In genomic region chr12:41483593-41484451, GRCm38 (mm10) we compare ENCODE assay signal across 8 mouse cellular contexts. TPM values are rescaled to one million over a fixed set of nuclear protein-coding genes. Genes with fewer than 3 reads are reported as not detected.
DNase-seq lines count a peak whose midpoint lies in the region; ATAC-seq and TF ChIP-seq lines count a peak whose summit lies in the region.

No protein-coding gene starts in this region.

- peaks cover 18% of the 10 kb centered on the region for H3K27me3 ChIP-seq in kidney, embryonic 15.5 days
- H3K27me3 ChIP-seq in forebrain, embryonic 11.5 days (ENCODE audit: control insufficient read depth, insufficient read depth, low read length) = no peaks in the 10 kb centered on the region
- H3K27me3 ChIP-seq in midbrain, embryonic 15.5 days (replicated peaks) = no peaks in the 10 kb centered on the region

- H3K36me3 ChIP-seq in kidney, embryonic 15.5 days = no peaks in the 10 kb centered on the region
- no peaks in the 10 kb centered on the region for H3K36me3 ChIP-seq in forebrain, embryonic 11.5 days (ENCODE audit: control insufficient read depth, insufficient read depth, low read length)
- no peaks in the 10 kb centered on the region for H3K36me3 ChIP-seq in midbrain, embryonic 15.5 days (replicated peaks)

- TF ChIP-seq CTCF in brain, embryonic 14.5 days (IDR thresholded peaks at IDR 0.05; ENCODE audit: borderline replicate concordance, extremely low read depth, insufficient read depth, insufficient read length) = no peak

- WGBS in kidney, embryonic 15.5 days = 10% methylated on average over 23 of the region's 23 CpGs
- WGBS in forebrain, embryonic 11.5 days = 54% methylated on average over 23 of the region's 23 CpGs
- 18% methylated on average over 23 of the region's 23 CpGs for WGBS in midbrain, embryonic 15.5 days

- no peak overlapping the region for H3K9ac ChIP-seq in kidney, embryonic 15.5 days
- peak overlapping the region; percentile 62 for H3K9ac ChIP-seq in forebrain, embryonic 11.5 days (ENCODE audit: low read length)
- H3K9ac ChIP-seq in midbrain, embryonic 15.5 days = peak overlapping the region; percentile 68

- TF ChIP-seq POLR2A in brain, embryonic 14.5 days (IDR thresholded peaks at IDR 0.05; ENCODE audit: borderline replicate concordance, extremely low read depth, insufficient read depth, insufficient read length, poor library complexity, severe bottlenecking) = no peak

- ATAC-seq in kidney, embryonic 15.5 days (replicated peaks; ENCODE audit: low FRiP score) = no peak
- no peak; the same call in 1 of the 2 replicates for ATAC-seq in forebrain, embryonic 11.5 days (replicated peaks; ENCODE audit: low FRiP score)
- ATAC-seq in midbrain, embryonic 15.5 days (replicated peaks) = no peak

- H3K4me2 ChIP-seq in kidney, embryonic 15.5 days = peak overlapping the region; percentile 58
- H3K4me2 ChIP-seq in forebrain, embryonic 11.5 days (ENCODE audit: low read depth, low read length, severe bottlenecking) = peak overlapping the region; percentile 55
- H3K4me2 ChIP-seq in midbrain, embryonic 15.5 days = peak overlapping the region; percentile 54

- no peaks in the 10 kb centered on the region for H3K9me3 ChIP-seq in kidney, embryonic 15.5 days (replicated peaks)
- no peaks in the 10 kb centered on the region for H3K9me3 ChIP-seq in forebrain, embryonic 11.5 days (ENCODE audit: control insufficient read depth, low read length)
- H3K9me3 ChIP-seq in midbrain, embryonic 15.5 days = no peaks in the 10 kb centered on the region

- DNase-seq in kidney, adult 18-20 months = no peak
- peak; percentile 86 for DNase-seq in brain, embryonic 14.5 days (ENCODE audit: low read depth)
- no peak for DNase-seq in forebrain, embryonic 11.5 days (ENCODE audit: low spot score)
- DNase-seq in layer of hippocampus, adult 9-11 months = peak; percentile 13
- no peak for DNase-seq in ovary, postnatal 14 days (ENCODE audit: low spot score)
- no peak for DNase-seq in urinary bladder, postnatal 14 days (ENCODE audit: low spot score)

- H3K4me1 ChIP-seq in kidney, embryonic 15.5 days = peaks cover 23% of the 10 kb centered on the region
- peaks cover 12% of the 10 kb centered on the region for H3K4me1 ChIP-seq in forebrain, embryonic 11.5 days (replicated peaks; ENCODE audit: control insufficient read depth, insufficient read depth, low read length)
- peaks cover 24% of the 10 kb centered on the region for H3K4me1 ChIP-seq in midbrain, embryonic 15.5 days

- peak overlapping the region; percentile 40 for H3K4me3 ChIP-seq in kidney, embryonic 15.5 days (replicated peaks)
- peak overlapping the region; percentile 28 for H3K4me3 ChIP-seq in forebrain, embryonic 11.5 days (ENCODE audit: low read depth, low read length)
- peak overlapping the region; percentile 53 for H3K4me3 ChIP-seq in midbrain, embryonic 15.5 days

- no peak overlapping the region for H3K27ac ChIP-seq in kidney, embryonic 15.5 days
- H3K27ac ChIP-seq in forebrain, embryonic 11.5 days (ENCODE audit: low read depth, low read length) = no peak overlapping the region
- peak overlapping the region; percentile 91 for H3K27ac ChIP-seq in midbrain, embryonic 15.5 days

RNA-seq across cellular contexts. Expression of gene Lrrn3, which starts 2.4 kb away (rescaled TPM):
- 3.9 and 4.5 TPM in 2 replicates for polyA plus RNA-seq in kidney, embryonic 15.5 days (2015; fragmentation: Nextera tagmentation; extraction: Ambion mirVana)
- 33.1 and 50.8 TPM in 2 replicates for polyA plus RNA-seq in brain, embryonic 14.5 days (2012; rRNA removed)
- polyA plus RNA-seq in forebrain, embryonic 11.5 days (2014; fragmentation: Nextera tagmentation; extraction: Ambion mirVana) = 23.5 and 24.0 TPM in 2 replicates
- polyA plus RNA-seq in midbrain, embryonic 15.5 days (2015; fragmentation: Nextera tagmentation; extraction: Ambion mirVana) = 95.8 and 105 TPM in 2 replicates

Comparison
In these comparisons a context has a peak if more than half of its experiments do, and no peak if none do; other contexts are left out.
1. DNase-seq: peak in brain, embryonic 14.5 days (single experiment) and layer of hippocampus, adult 9-11 months (single experiment); none in kidney, adult 18-20 months (single experiment), forebrain, embryonic 11.5 days (single experiment), ovary, postnatal 14 days (single experiment) and urinary bladder, postnatal 14 days (single experiment).
2. Peak in every context shown above with its lines, with median percentiles within 50 percentile points of each other: H3K4me2 ChIP-seq and H3K4me3 ChIP-seq.